Mouse (Mus musculus): ENCODE data around the gene Phc2.

DNA sequence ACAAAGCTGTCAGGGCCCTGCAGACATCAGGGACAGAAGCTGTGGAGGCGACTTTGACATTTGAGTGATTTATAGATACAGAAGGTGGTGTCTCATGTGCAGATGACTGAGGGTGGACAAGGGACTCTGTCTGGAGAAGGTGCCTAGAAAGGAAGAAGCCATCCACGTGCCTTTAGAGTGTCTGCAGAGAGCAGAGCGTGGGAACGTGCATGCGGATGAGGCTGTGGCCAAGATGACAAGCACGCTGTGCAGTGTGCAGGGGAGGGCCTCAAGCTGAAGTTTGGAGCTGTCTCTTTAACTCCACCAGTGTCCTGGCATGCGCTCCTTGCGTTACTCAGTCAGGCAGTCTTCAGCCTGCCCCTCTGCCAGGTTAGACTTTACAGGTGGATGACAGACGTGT lies 34.5 kb downstream of the Phc2 start:
- TF ChIP-seq CTCF (IDR thresholded peaks at IDR 0.05; ENCODE audit: insufficient read depth, low read length): no peak
- no peak for TF ChIP-seq POLR2A (IDR thresholded peaks at IDR 0.05; ENCODE audit: borderline replicate concordance, extremely low read depth, low read depth, low read length)
